Mouse (Mus musculus) testis, postnatal 10 days (tissue): Measurements from ENCODE around the gene Pigw.
"Not testable (repeated sequence)": the region's sequence is repeated elsewhere in the genome, so short reads cannot be mapped to it uniquely, and the experiment has no call there.

Experiments
- DNase-seq: peaks from one replicate; pipeline ENCODE4 v3.0.0; 2021; ENCODE audit warnings: low spot score

Gene Pigw

DNA sequence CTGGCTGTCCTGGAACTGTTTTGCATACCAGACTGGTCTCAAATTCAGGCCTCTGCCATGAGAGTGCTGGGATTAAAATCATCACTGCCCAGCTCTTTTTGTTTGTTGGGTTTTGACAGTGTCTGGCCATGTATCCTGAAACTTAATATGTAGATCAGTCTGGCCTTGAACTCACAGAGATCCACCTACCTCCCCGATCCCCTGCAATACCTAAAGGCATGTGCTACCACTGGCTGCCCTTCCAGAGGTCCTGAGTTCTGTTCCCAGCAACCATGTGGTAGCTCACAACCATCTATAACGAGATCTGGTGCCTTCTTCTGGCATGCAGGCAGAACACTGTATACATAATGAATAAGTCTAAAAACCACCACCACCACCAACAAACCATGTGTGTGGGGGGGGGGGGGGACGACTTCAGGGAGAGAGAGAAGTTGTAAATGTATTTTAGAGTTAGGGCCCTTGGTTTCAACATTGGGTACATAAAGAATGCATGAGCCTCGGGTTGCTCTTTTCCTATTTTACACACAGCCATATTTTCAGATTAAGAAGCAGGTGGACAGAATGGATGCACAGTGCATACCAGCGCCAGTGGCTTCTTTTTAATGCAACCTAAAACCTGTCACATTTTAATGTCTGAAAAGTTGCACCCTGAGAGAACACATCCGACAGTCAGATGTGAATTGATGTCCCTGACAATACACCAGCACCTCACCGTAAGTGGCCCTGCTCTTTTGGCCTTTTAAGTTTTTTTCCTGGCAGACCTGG is 896 bp downstream of the Pigw start:
- DNase-seq, result no peak

DNA sequence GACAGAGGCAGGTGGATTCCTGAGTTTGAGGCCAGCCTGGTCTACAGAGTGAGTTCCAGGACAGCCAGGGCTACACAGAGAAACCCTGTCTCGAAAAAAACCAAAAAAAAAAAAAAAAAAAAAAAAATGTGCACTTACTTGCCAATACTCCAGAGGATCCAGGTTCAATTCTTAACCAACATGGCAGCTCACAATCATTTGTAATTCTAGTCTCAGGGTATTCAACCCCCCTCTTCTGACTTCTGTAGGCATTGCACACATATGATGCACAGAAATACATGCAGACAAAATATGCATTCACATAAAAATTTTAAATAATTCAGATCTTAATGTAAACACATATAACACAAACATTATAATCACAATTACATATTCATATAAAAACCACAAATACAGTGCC is 4.1 kb downstream of the Pigw start:
- DNase-seq, result not testable (repeated sequence)

DNA sequence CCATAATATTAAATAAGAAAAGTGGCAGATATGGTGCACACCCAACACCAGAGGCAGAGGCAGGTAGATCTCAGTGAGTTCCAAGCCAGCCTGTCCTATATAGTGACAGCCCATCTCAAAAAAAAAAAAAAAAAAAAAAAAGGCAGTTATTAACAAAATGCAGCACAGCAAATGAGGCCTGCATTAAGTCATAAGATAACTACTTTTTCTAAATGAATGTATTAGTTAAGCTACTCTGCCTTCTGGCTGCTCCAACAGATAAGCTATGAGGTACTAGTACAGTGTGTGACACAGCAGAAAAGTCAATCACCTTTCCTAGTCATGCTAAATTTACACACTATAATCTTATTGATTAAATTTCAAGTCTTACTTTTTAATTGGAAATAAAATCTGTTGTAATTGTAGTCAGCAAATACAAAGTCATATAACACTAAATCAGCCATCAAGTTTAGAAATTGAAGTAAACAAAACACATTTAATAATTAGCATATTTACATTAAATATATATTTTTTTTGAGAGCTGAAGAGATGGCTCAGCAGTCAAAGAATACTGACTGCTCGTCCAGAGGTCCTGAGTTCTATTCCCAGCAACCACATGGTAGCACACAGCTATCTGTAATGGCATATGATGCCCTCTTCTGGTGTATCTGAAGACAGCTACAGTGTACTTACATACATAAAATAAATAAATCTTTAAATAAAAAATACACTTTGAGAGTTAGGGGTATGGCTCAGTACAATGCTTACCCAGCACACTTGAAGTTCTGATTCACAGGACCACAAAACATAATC is 6.8 kb downstream of the Pigw start:
- DNase-seq, result no peak

DNA sequence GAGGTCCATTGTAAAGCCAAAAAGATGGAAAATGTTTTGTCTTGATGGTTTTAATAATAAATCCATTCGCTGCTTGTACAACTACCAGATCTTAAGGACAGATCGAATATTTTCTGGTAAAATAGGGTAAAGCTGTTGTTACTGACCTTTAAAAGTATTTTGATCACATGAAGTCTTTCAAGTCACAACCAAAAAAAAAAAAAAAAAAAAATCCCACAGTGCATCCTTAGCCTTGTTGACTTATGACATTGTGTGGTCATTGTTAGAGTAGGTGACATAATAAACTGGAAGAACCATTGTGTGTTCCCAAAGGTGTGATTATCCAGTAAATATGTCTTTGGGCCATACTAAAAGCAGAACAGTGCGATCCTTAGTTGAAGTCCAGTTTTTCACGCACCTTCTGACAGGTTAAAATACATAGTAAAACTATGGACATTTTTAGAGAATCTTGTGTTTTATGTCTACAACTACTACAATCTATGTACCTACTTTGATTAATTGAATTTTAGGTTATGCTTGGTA is 8.5 kb downstream of the Pigw start:
- no peak for DNase-seq

DNA sequence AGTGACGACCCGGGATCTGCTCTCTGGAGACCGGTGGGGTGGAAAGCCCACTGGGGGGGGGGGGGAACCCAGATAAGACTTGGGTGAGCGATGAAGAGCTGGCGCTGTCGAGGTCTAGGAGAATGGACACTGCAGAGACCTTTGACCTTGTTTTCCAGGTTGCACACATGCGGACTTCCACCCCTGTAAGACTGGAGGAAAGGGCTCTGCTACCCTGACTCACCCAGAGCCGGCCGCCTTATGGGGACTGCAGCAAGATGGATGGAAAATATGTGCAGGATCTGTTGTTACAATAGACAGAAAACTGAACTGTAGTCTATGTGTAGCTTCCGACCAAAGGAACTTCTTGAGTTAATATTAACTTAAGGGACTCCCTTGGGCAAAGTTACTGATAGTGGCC is 9.0 kb downstream of the Pigw start:
- DNase-seq, result peak; percentile 55

DNA sequence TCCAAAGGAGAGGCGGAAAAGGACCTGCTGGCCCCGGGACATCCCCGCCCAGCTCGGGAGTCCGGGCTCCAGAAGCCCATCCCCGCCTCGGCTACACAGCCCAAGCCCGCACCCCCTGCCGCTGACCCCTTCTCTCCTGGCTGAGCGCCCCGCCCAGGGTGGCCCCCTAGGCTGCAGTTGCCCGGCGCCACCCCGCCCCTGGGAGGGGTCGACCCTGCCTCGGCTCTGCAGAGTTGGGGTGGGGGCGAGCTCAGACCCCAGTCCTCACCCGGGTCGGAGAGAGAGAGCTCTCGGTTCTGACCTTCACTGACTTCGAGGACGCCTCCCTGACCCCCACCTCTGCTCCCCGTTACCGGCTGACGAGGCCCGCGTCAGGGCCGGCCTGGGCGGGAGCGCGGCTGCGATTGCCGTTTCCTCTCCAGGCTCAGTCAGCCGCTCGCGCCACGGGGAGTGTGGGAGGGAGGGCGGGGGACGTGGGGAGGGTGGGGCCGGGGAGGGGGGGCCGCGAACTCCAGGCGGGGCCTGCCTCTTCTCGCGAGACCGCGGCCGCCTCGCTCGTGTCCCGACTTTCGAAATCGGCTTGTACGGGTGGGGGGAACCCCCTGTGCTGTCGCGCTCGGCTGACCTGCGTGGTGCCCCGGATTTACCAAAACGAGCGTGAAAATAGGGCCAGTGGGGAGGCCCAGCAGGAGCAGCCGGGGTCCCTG is 9.6 kb downstream of the Pigw start, which contains the start of gene Ggnbp2:
Ggnbp2 (minus strand) TSS at position 481 of the 707 bp plus-strand sequence.
- peak; percentile 94 for DNase-seq

DNA sequence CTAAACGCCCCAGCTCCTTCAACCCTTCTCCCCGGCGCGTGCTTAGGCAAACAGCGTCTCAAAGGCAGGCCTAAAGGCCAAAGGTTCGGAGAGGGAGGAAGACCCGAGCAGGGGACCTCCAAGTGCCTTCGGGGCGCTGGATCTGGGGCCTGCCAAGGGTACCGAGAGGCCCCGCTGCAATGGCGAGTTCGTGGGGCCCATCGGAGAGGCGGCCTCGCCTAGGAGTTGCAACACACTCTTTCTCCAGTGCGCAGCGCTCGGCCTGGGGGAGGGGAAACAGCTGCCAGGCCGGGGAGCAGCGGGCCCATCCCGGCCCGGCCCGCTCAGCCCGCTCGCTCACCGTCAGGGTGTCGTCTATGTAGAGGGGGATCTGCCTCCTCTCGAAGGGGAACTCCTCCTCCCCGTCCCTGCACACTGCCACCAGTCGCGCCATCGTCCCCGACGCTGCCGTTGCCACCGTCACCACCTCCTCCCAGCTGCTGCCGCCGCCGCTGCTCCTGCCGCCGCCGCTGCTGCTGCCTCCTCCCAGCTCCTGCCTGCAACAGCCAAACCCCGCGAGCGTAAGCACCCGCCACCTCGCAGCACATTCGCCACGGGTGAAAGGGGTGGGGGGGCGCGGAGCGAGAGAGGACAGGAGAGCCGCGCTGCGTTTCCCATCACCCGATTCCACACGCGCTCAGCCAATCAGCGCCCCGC is 10.4 kb downstream of the Pigw start:
- DNase-seq, result peak; percentile 96

DNA sequence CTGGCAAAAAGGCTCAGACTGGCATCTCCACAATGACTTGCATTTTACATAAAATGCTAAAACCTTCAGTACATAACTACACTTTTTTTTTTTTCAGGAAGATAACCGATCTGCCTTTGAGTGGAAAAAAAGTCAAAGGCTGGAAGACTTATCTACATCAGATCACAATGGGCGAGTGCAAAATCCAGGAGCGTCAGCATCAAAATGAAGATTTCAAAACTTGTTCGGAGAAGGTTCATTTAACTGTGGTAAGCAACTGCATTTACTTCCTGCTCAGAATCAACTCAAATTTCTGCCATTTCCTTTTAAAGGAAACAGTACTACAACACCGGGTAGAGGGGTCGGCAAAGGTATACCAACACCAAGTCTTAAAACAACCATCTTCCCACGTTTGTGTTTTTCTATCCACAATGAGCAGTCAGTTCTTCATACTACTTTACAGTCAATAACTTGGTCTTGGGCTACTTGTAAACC is 11.3 kb downstream of the Pigw start:
- DNase-seq, result no peak

DNA sequence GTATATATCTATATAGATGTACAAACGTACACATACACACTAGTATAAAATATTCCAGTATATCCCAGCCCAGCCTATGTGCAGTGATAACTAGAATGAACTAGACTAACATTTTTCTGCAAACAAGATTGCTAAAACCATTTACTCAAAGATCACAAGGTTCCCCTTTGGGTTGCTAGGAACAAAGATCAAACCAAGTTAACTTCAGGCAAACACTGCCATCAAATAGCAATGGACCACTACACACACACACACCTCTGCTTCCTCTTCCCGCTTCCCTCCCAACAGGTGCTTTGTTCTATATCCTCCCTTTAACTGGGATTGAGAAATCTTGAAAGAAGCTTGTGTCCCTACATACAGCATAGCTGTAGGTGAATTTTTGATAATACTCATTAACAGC is 12.5 kb downstream of the Pigw start:
- no peak for DNase-seq

DNA sequence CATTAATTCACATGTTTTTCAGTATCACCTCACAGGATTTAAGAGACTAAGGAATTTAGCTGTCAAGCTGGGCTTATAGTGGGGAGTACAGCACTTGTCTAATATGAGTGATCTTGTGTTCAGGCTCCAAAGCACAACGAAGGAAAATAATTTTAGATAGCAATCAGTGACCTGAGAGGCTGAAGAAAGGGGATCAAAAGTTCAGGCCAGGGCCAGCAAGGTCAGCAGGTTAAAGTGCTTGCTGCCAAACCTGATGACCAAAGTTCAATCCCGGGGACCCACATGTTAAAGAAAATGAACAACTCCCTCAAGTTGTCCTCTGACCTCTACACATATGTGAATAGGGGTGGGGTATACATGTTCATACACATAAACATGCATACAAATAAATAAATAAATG is 14.8 kb downstream of the Pigw start:
- DNase-seq, result no peak

DNA sequence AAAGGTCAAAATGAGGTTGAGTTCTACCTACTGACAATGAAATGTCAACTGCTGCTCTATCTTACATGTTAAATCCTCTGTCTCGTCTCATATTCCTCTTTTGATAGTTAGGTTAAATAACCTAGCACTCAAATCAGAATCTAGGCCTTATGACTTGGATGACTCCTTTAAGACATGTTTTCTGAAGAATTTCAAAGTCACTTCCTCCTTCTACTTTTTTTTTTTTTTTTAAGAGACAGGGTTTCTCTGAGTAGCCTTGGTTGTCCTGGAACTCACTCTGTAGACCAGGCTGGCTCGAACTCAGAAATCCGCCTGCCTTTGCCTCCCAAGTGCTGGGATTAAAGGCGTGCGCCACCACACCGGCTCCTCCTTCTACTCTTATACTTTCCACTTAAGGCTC is 24.8 kb downstream of the Pigw start:
- DNase-seq, result no peak

DNA sequence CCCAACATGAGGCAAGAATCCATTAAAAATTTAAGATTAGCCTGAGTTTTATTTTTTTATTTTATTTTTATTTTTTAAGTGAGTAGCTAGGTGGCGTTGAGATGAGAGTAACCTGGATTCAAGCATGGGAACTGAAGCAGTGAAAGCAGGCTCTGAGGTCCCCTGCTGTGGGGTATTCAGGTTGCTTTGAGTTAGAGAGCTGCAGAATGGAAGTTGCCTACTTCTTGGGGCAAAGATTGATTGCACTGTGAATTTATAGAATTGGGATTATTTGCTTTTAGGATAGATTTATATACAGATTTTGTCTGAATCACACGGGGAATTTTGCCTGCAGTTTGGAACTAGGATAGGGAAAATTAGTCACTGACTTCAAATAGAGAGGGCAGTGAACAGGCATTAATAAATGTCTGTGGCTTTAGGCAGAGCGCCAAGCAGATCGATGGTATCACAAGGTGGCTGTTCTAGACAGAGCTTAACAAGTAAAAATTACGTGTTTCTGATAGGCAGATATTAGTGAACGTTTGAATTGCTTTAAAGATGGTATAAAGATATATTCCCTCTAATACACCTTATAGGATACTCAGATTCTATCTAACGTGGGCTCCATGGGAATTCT is 32.5 kb downstream of the Pigw start:
- DNase-seq, result no peak

DNA sequence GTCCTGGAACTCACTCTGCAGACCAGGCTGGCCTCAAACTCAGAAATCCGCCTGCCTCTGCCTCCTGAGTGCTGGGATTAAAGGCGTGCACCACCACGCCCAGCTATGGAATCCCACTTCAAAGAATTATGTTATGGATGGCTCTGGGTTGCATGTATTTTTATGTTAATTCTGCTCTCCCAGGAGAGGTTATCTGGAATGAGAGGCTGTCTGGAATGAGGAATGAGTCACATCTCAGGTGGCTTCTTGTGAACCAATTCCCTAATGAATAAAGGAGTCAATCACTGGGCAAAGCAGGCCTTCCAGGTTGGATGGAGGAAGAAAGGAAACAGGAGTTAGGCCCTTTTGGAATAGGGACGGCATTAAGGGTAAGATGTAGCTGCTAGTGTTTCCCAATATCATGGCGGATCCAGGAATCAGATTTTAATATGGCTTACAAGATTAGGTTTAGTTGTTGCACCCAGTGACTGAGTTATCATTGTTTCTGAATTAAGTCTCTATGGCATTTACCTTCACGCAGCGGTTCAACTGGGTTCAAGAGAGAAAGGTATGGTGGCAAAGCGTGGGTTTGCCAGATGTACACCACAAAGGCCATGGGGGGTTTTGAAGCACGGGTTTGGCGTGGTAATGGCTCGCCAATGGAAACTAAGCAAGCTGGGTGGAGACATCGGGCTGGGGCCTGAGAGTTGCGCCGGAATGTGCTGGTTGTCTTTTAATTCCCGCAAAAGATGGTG is 33.2 kb downstream of the Pigw start:
- DNase-seq, result no peak

DNA sequence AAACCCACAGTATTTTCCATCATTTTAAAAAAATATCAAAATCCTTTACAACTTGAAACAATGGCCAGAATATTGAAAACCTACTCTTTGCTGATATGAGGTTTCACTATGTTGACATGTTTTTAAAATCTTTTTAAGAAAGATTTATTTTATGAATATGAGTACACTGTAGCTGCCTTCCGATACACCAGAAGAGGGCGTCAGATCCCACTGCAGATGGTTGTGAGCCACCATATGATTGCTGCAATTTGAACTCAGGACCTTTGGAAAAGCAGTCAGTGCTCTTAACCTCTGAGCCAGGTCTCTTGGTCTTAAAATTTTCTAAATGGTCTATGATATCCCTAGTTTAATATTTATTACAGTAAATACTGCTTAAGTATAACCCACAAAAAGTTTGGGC is 40.8 kb downstream of the Pigw start:
- DNase-seq, result no peak

DNA sequence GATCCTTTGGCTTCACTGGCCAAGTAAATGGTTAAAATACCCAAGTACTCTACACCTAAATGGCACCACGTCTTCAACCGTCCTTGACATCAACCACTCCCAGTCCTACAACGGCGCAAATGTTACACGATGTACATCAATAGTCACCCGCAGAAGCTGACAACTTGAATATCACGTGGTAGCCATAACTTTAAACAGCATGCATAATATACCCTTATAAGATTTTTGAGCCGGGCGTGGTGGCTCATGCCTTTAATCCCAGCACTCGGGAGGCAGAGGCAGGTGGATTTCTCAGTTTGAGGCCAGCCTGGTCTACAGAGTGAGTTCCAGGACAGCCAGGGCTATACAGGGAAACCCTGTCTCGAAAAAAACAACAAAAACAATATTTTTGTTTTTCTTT is 50.6 kb downstream of the Pigw start:
- not testable (repeated sequence) for DNase-seq

DNA sequence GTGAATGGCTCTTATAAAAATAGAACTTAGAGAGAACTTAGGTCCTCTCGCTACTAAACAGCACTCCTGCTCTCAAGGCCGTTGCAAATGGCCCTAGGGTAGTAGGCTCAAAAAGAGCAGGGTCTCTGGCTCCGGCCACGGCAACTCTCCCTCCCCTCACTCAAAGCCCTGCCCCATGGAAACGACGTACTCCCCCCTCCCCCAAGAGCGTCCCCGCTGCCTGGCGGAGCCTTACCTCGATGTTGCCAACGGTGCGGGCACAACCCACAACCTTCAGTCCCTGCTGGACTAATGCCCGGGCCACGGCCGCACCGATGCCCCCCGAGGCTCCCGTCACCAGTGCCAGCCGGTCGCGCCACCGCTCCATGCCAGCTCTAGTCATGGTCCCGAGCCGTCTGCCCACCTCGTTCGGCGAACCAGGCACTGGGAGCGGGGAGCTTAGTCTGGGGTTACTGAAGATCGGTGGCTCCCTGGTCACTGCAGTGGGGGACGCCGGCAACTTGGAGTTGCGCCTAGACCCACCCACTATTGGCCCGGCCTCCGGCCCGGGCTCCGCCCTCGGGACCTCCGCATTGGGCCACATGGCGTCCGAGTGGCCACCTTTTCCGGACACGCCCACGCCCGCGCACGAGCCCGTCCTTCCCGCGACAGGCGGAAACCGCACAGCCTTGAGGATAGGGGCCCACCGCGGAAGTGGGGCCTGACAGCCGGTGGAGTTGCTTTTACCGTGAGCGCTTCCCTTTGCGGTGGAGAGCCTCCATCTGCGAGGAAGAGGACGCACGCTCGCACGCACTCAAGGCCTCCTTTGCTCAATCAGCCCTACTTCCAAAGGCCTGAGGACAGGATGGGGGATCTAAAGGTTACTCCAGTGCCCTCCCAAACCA is 51.3 kb downstream of the Pigw start, which contains the start of gene Dhrs11:
Dhrs11 (minus strand) TSS at position 479 of the 884 bp plus-strand sequence.
- DNase-seq, result peak; percentile 97

DNA sequence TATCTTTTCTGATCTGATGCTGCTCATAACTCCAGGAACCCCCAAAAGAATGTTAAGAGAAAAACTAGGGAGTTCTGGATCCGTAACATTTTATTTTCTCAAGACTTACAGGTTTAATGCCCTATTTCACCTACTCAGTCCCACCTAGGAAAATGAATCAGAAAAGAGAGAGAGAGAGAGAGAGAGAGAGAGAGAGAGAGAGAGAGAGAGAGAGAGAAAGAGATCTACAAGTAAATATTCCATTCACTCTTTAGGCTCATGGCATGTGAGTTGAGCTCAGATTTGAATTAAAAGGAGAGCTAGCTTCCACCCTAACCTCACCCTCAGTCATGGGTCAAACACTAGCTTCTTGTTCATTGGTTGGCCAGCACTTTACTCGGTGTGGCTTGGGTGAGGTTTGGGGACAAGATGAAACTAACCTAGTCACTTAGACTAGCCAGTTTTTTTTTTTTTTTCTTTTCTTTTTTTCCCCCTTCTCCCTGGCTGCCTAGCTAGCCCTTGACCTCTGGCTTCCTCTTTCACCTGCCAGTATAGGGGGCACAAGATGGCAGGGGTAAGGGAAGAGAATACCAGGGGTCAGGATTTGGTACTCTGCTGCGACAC is 52.1 kb downstream of the Pigw start:
- DNase-seq, result no peak

DNA sequence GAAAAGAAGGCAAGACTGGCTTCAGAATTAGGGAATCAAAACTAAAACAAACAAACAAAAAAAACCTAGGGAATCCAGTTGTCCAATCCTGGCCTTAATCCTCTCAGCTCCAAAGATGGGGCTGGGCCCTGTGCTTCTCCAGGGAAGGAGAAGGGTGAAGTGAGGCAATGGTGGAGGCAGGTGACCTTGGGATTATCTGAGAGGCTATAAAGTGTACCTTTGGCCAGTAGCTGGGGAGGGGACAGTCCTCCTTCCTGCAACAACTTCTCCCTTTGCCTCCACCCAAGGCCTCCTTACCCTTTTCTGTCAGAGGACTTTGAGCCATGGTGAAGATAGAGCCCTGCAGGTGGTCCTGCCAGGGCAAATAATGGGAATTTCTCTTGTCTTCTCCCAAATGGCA is 52.6 kb downstream of the Pigw start:
- peak; percentile 40 for DNase-seq
